Mouse (Mus musculus) activated CD4-positive, CD25-positive, alpha-beta regulatory T cell (primary cell): ENCODE measurements around the gene Gm49711. TPM values are rescaled to one million over a fixed set of nuclear protein-coding genes. Genes with fewer than 3 reads are reported as not detected.

Experiments used
- polyA plus RNA-seq, 2 experiments: library from polyadenylated mRNA; unstranded; fragments of 100-300 nt; shearing (Covaris generic); gene quantifications; one replicate each; pipeline ENCODE4 v1.2.1; 2017

Gm49711 gene
- under 1 TPM in 1 of 2 experiments, not detected in 1; 0.16 TPM for polyA plus RNA-seq

GRCm38 (mm10) chr16:92057852-92058643 lies at the start of gene Gm49711, which contains the start of the genes Mrps6 and Slc5a3:
Gene Gm49711 (plus strand): TSS chr16:92058316.
Gene Mrps6 (plus strand): TSS chr16:92058270.
Gene Slc5a3 (plus strand): TSS chr16:92058322.

Other genes starting within 250 kb of the Gm49711 start
- gene Mrps6, start within 50 bp of the Gm49711 start, polyA plus RNA-seq, result 100 to 1,000 TPM; 105 to 106 TPM
- 1 to 10 TPM; 3.1 to 6.0 TPM for gene Slc5a3, start within 50 bp of the Gm49711 start, polyA plus RNA-seq
- under 1 TPM in 1 of 2 experiments, not detected in 1; 0.41 TPM for gene Kcne2, start 234.1 kb downstream of the Gm49711 start, polyA plus RNA-seq
- gene Smim11, start 243.0 kb downstream of the Gm49711 start, polyA plus RNA-seq, result 100 to 1,000 TPM in 1 of 2 experiments, 10 to 100 TPM in 1; 99.0 to 117 TPM